Mouse (Mus musculus) kidney, adult 9 months (tissue): ENCODE measurements around the gene Esp23.
"Not testable (repeated sequence)": the region's sequence is repeated elsewhere in the genome, so short reads cannot be mapped to it uniquely, and the experiment has no call there.

Experiments
- DNase-seq: peaks from one replicate; pipeline ENCODE4 v3.0.0; 2022

The Esp23 gene

DNA sequence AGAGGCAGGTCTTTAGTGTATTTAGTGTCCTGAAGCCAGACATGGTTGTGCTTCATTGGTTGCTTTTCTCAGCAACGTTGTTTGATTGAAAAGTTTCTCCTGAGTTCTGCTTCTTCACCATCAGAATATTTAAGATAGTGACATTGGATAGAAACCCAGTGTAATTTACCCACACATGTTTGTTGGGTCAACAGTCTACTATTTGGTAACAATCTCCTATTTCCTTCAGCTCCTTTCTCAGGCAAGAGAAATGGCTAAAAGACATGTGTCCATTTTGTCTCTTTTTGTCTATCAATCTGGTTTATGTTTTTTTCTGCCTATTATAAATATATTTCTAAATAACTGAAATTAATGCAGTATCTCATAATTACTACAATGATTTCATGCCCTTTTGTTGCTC is at the start of gene Esp23:
Esp23 (minus strand) TSS at position 101 of the 400 bp plus-strand sequence.
- no peak for DNase-seq

DNA sequence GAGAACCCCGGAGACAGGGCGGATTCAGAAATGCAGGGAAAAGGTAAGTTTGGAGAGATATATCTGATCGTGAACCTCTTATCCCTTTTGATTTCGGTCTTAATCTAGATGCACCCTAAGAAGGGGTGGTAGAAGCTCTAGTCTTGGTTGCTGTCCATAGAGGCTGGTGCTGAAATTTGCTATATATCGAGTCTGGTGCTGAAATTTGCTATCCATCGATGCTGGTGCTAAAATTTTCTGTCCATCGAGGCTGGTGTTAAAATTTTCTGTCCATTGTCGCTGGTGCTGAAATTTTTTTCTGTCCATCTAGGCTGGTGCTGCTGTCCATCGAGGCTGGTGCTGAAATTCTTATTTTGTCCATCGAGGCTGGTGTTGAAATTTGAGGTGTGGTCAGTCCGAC is 30.3 kb upstream of the Esp23 start:
- DNase-seq, result not testable (repeated sequence)

DNA sequence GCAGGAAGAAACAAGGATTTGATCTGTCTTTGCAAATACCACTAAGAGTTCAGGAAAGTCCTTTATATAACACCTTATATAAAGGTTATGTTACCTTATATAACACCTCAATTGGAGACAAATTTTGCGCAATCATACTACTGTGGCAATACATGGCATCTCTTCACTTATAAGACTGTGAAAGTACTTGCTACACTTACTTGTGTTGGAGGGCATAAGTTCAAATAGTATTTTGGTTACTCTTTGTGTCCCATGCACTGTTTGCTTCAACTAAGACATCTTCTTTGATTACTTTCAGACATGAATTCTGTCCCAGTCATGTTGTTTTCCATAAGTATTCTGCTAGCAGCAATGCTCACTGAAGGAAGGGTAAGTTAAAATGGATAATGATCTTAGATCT is 18.2 kb upstream of the Esp23 start, which contains the start of gene Esp22:
Esp22 (plus strand) TSS at position 301 of the 400 bp plus-strand sequence.
- no peak for DNase-seq

DNA sequence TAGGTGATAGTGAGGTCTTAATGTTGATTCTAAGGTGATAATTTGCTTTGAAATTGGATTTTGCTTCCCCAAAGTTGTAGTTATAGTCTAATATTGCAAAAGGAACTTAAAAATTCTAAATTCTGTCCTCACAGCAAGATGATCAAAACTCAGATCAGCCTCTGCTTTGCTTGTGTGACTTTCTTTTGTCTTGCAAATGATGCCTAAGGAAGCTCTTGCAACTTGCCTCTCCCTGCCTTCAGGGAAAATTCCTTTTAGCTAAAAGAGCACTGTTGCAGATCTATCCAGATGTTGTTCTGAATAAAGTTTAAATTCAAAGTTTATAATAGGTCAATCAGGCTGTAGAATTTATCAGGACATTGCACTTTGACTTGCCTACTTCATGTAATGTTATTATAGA is 13.2 kb downstream of the Esp23 start:
- DNase-seq, result no peak

DNA sequence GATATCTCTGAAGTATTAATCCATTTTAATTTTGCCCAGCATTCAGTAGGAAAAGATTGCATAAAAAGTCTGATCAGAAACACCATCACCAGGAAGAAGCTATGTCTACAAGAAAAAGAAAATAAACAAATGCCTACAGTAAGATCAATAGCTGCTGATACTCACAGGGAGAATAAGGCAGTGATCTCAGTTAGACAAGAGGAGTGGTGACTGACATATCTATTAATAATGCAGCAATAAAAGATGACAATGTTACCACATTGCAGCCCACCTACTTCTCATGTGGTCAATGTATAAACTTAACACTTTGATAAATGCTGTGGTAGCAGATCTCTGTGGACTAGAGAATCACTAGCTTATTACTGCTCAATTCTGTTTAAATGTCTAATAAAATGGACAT is 33.6 kb downstream of the Esp23 start, which contains the start of gene Gm21903:
Gm21903 (minus strand) TSS at position 101 of the 400 bp plus-strand sequence.
- no peak for DNase-seq

DNA sequence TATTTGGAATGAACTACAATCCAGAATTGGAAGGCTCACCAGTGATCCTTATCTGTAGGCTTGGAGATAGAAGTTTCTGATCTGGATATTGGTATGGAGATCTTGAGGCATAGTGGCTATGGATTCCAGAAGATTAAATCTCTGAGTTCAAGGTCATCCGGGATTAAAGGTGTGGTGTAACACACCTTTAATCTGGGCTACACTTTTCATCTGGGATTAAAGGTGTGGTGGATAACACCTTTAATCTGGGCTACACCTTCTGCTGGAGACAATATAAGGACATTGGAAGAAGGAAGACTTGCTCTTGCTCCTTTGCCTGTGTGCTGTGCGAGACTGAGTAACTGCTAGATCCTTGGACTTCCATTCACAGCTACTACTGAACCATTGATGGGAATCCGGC is 40.4 kb downstream of the Esp23 start, which contains the start of gene Esp24:
Esp24 (plus strand) TSS at position 301 of the 400 bp plus-strand sequence.
- DNase-seq, result not testable (repeated sequence)
